Mouse (Mus musculus): ENCODE measurements around the gene Inhbc. TPM values are rescaled to one million over a fixed set of nuclear protein-coding genes. Genes with fewer than 3 reads are reported as not detected.
"Not testable (repeated sequence)": the region's sequence is repeated elsewhere in the genome, so short reads cannot be mapped to it uniquely, and the experiment has no call there.

Inhbc gene
- polyA plus RNA-seq, 1 experiment = not detected

GRCm38 (mm10) chr10:127309167-127309566, 61.1 kb downstream of the Inhbc start:
- not testable (repeated sequence) for H3K27ac ChIP-seq (replicated peaks; ENCODE audit: low read depth, low read length); H3K4me3 ChIP-seq (ENCODE audit: insufficient read depth, low read depth, low read length); H3K4me1 ChIP-seq (ENCODE audit: control insufficient read depth, insufficient read depth, insufficient read length, low read length)

Other genes with a start within 250 kb of the Inhbc start
- gene Os9, start 249.3 kb downstream of the Inhbc start, polyA plus RNA-seq (2012; ENCODE audit: insufficient read depth, insufficient read length, missing spikeins) = 35.8 and 42.4 TPM in 2 replicates
- 0.95 and 1.8 TPM in 2 replicates for gene B4galnt1, start 205.2 kb downstream of the Inhbc start, polyA plus RNA-seq (2012; ENCODE audit: insufficient read depth, insufficient read length, missing spikeins)
- gene Slc26a10, start 189.8 kb downstream of the Inhbc start, polyA plus RNA-seq (2012; ENCODE audit: insufficient read depth, insufficient read length, missing spikeins) = 1.0 and 4.8 TPM in 2 replicates
- 2.0 and 4.0 TPM in 2 replicates for gene Arhgef25, start 180.3 kb downstream of the Inhbc start, polyA plus RNA-seq (2012; ENCODE audit: insufficient read depth, insufficient read length, missing spikeins)
- 5.0 and 5.8 TPM in 2 replicates for gene Dtx3, start 174.7 kb downstream of the Inhbc start, polyA plus RNA-seq (2012; ENCODE audit: insufficient read depth, insufficient read length, missing spikeins)
- gene Pip4k2c, start 158.8 kb downstream of the Inhbc start, polyA plus RNA-seq (2012; ENCODE audit: insufficient read depth, insufficient read length, missing spikeins) = 15.4 and 18.5 TPM in 2 replicates
- gene Kif5a, start 107.1 kb downstream of the Inhbc start, polyA plus RNA-seq (2012; ENCODE audit: insufficient read depth, insufficient read length, missing spikeins) = 0.99 and 2.2 TPM in 2 replicates
- 100 and 102 TPM in 2 replicates for gene Dctn2, start 104.1 kb downstream of the Inhbc start, polyA plus RNA-seq (2012; ENCODE audit: insufficient read depth, insufficient read length, missing spikeins)
- gene Mbd6, start 81.4 kb downstream of the Inhbc start, polyA plus RNA-seq (2012; ENCODE audit: insufficient read depth, insufficient read length, missing spikeins) = 15.9 and 18.4 TPM in 2 replicates
- 51.3 and 67.4 TPM in 2 replicates for gene Mars, start 58.6 kb downstream of the Inhbc start, polyA plus RNA-seq (2012; ENCODE audit: insufficient read depth, insufficient read length, missing spikeins)
- gene Arhgap9, start 48.5 kb downstream of the Inhbc start, polyA plus RNA-seq (2012; ENCODE audit: insufficient read depth, insufficient read length, missing spikeins) = 0.87 and 1.9 TPM in 2 replicates
- 0.79 TPM in 1 of 2 replicates, not detected in the other for gene Gli1, start 28.5 kb downstream of the Inhbc start, polyA plus RNA-seq (2012; ENCODE audit: insufficient read depth, insufficient read length, missing spikeins)
- not detected in 2 replicates for gene Inhbe, start 16.0 kb downstream of the Inhbc start, polyA plus RNA-seq (2012; ENCODE audit: insufficient read depth, insufficient read length, missing spikeins)
- 70.7 and 78.5 TPM in 2 replicates for gene R3hdm2, start 9.9 kb upstream of the Inhbc start, polyA plus RNA-seq (2012; ENCODE audit: insufficient read depth, insufficient read length, missing spikeins)
- gene Stac3, start 131.3 kb upstream of the Inhbc start, polyA plus RNA-seq (2012; ENCODE audit: insufficient read depth, insufficient read length, missing spikeins) = 3.8 and 4.8 TPM in 2 replicates
- 13.0 and 14.5 TPM in 2 replicates for gene Ndufa4l2, start 144.5 kb upstream of the Inhbc start, polyA plus RNA-seq (2012; ENCODE audit: insufficient read depth, insufficient read length, missing spikeins)
- gene Shmt2, start 152.0 kb upstream of the Inhbc start, polyA plus RNA-seq (2012; ENCODE audit: insufficient read depth, insufficient read length, missing spikeins) = 15.5 and 16.7 TPM in 2 replicates
- not detected in 2 replicates for gene Nxph4, start 164.1 kb upstream of the Inhbc start, polyA plus RNA-seq (2012; ENCODE audit: insufficient read depth, insufficient read length, missing spikeins)